Mouse (Mus musculus) CH12.LX (cell line): ENCODE results near the gene Nfia. TPM values are rescaled to one million over a fixed set of nuclear protein-coding genes. Genes with fewer than 3 reads are reported as not detected.

Experiments
- DNase-seq: peaks from one replicate; pipeline ENCODE4 v3.0.0-alpha.2; 2013; ENCODE audit errors: extremely low read depth
- H3K27ac ChIP-seq: 2 replicates; pipeline ENCODE4 v1.5.1; 2012; ENCODE audit warnings: low read depth, mild to moderate bottlenecking, control low read depth, moderate library complexity; ENCODE audit not compliant: insufficient read depth
- H3K27me3 ChIP-seq: replicated peaks from 2 replicates; pipeline ENCODE3; 2012; ENCODE audit warnings: inconsistent platforms
- H3K36me3 ChIP-seq, 2 experiments: replicated peaks in 1 of 2; 2 replicates each; pipeline versions ENCODE3 to v1.6.1; 2012; ENCODE audit warnings: inconsistent platforms in 1 of 2, low read length in 1 of 2, mild to moderate bottlenecking in 1 of 2, mixed read lengths in 1 of 2, moderate library complexity in 1 of 2; ENCODE audit not compliant: control insufficient read depth in 1 of 2, insufficient read depth in 1 of 2
- H3K4me1 ChIP-seq, 2 experiments: 2 replicates each; pipeline ENCODE4 v1.6.1; 2012; ENCODE audit warnings: inconsistent platforms in 1 of 2, moderate library complexity in 1 of 2; ENCODE audit not compliant: insufficient read depth in 2 of 2, control insufficient read depth in 1 of 2
- H3K4me2 ChIP-seq: 2 replicates; pipeline ENCODE4 v1.6.1; 2012; ENCODE audit warnings: low read depth, mild to moderate bottlenecking, control low read depth; ENCODE audit not compliant: poor library complexity, insufficient read depth, severe bottlenecking
- H3K4me3 ChIP-seq, 3 experiments: fragments of 150-350 bp in 1 of 3; sonication (generic) in 1 of 3; replicated peaks in 1 of 3; 2 replicates each; pipeline versions ENCODE3 to v1.5.1; 2011 to 2012; ENCODE audit warnings: low read depth in 2 of 3, low read length in 2 of 3, mild to moderate bottlenecking in 2 of 3, moderate library complexity in 2 of 3, control low read depth in 1 of 3, improper control_type of control experiment in 1 of 3, inconsistent platforms in 1 of 3, mixed read lengths in 1 of 3; ENCODE audit not compliant: poor library complexity in 1 of 3
- H3K79me2 ChIP-seq: replicated peaks from 2 replicates; pipeline ENCODE4 v1.6.1; 2012; ENCODE audit warnings: mild to moderate bottlenecking, moderate library complexity; ENCODE audit not compliant: control insufficient read depth, poor library complexity, insufficient read depth, severe bottlenecking; ENCODE audit errors: extremely low read depth
- H3K9ac ChIP-seq: 2 replicates; pipeline ENCODE4 v1.6.1; 2012; ENCODE audit warnings: low read depth, mild to moderate bottlenecking, control low read depth, moderate library complexity; ENCODE audit not compliant: insufficient read depth
- H3K9me3 ChIP-seq: replicated peaks from 2 replicates; pipeline ENCODE3; 2012; ENCODE audit warnings: low read length, inconsistent platforms, mixed read lengths
- CHD1 ChIP-seq: IDR thresholded peaks from 2 replicates; pipeline ENCODE4 v1.6.1; 2012; ENCODE audit warnings: low read depth, low read length, improper control_type of control experiment, inconsistent platforms
- CHD2 ChIP-seq: IDR thresholded peaks from 2 replicates; pipeline ENCODE4 v1.6.1; 2011; ENCODE audit warnings: low read length, improper control_type of control experiment
- CTCF ChIP-seq, 2 experiments: IDR thresholded peaks in 1 of 2; conservative IDR thresholded peaks in 1 of 2; 2 replicates each; pipeline ENCODE4 v1.5.1; 2011 to 2012; ENCODE audit warnings: low read depth in 2 of 2, low read length in 2 of 2, improper control_type of control experiment in 1 of 2, inconsistent platforms in 1 of 2, mild to moderate bottlenecking in 1 of 2, moderate library complexity in 1 of 2
- E2F4 ChIP-seq: IDR thresholded peaks from 2 replicates; pipeline ENCODE4 v1.6.1; 2011; ENCODE audit warnings: low read depth, low read length, improper control_type of control experiment; ENCODE audit not compliant: insufficient replicate concordance
- GABPA ChIP-seq: IDR thresholded peaks from 2 replicates; pipeline ENCODE4 v1.6.1; 2012; ENCODE audit warnings: low read depth, low read length, improper control_type of control experiment, inconsistent platforms; ENCODE audit not compliant: insufficient replicate concordance
- HCFC1 ChIP-seq: IDR thresholded peaks from 2 replicates; pipeline ENCODE4 v1.6.1; 2012; ENCODE audit warnings: low read depth, mild to moderate bottlenecking, inconsistent platforms, low read length, improper control_type of control experiment
- IRF4 ChIP-seq: IDR thresholded peaks from 2 replicates; pipeline ENCODE4 v1.6.1; 2014; ENCODE audit warnings: low read depth, mild to moderate bottlenecking, inconsistent platforms, low read length, improper control_type of control experiment
- JUN ChIP-seq: IDR thresholded peaks from 2 replicates; pipeline ENCODE4 v1.6.1; 2011; ENCODE audit warnings: low read depth, mild to moderate bottlenecking, low read length, improper control_type of control experiment, moderate library complexity; ENCODE audit not compliant: insufficient read depth
- JUND ChIP-seq: conservative IDR thresholded peaks from 2 replicates; pipeline ENCODE4 v1.6.1; 2011; ENCODE audit warnings: low read depth, low read length, improper control_type of control experiment
- MXI1 ChIP-seq: IDR thresholded peaks from 2 replicates; pipeline ENCODE4 v1.6.1; 2011; ENCODE audit warnings: mild to moderate bottlenecking, low read depth, low read length, improper control_type of control experiment
- NELFE ChIP-seq: IDR thresholded peaks from 2 replicates; pipeline ENCODE4 v1.6.1; 2011; ENCODE audit warnings: low read depth, low read length, improper control_type of control experiment
- PAX5 ChIP-seq: IDR thresholded peaks from 2 replicates; pipeline ENCODE4 v1.6.1; 2012; ENCODE audit warnings: low read length, inconsistent platforms, mixed read lengths
- RCOR1 ChIP-seq: conservative IDR thresholded peaks from 2 replicates; pipeline ENCODE4 v1.6.1; 2012; ENCODE audit warnings: low read depth, mild to moderate bottlenecking, inconsistent platforms, low read length, improper control_type of control experiment
- TBP ChIP-seq: conservative IDR thresholded peaks from 2 replicates; pipeline ENCODE4 v1.6.1; 2011; ENCODE audit warnings: low read depth, low read length, improper control_type of control experiment
- USF1 ChIP-seq: IDR thresholded peaks from 2 replicates; pipeline ENCODE4 v1.6.1; 2014; ENCODE audit warnings: low read depth, mild to moderate bottlenecking, inconsistent platforms, low read length, improper control_type of control experiment
- USF2 ChIP-seq: conservative IDR thresholded peaks from 2 replicates; pipeline ENCODE4 v1.6.1; 2011; ENCODE audit warnings: low read depth, low read length, improper control_type of control experiment
- ZC3H11A ChIP-seq: IDR thresholded peaks from 2 replicates; pipeline ENCODE4 v1.6.1; 2012; ENCODE audit warnings: low read depth, mild to moderate bottlenecking, inconsistent platforms, low read length, improper control_type of control experiment
- ZKSCAN1 ChIP-seq: IDR thresholded peaks from 2 replicates; pipeline ENCODE4 v1.6.1; 2012; ENCODE audit warnings: low read depth, inconsistent platforms, low read length, improper control_type of control experiment, borderline replicate concordance
- ZNF384 ChIP-seq: IDR thresholded peaks from 2 replicates; pipeline ENCODE4 v1.6.1; 2012; ENCODE audit warnings: low read depth, low read length, improper control_type of control experiment, inconsistent platforms
- dilution Hi-C: fragments of 300-500 bp; cut with MboI; formaldehyde crosslinking; loops from 2 replicates; pipeline ENCODE4 v1.14.3; 2020; ENCODE audit warnings: low sequenced_read_pairs; ENCODE audit not compliant: extremely low pct_unique_long_range_greater_than_20kb, extremely low pct_ligation_motif_present
- in situ Hi-C: fragments of 300-500 bp; cut with MboI; formaldehyde crosslinking; loops from 3 replicates; pipeline ENCODE4 v1.14.3; 2019; ENCODE audit warnings: low sequenced_read_pairs, low pct_ligation_motif_present, low pct_unique_long_range_greater_than_20kb, mixed read lengths
- polyA plus RNA-seq: library from polyadenylated mRNA; unstranded; fragments of >175 nt; gene quantifications from 2 replicates; pipeline ENCODE4 v1.2.1, GENCODE M21; 2012; ENCODE audit warnings: low read depth; ENCODE audit not compliant: insufficient read length
- total RNA-seq, 2 experiments: library from RNA; depleted of rRNA; stranded (reverse); fragments of 300-350 nt in 1 of 2; fragments of >200 nt in 1 of 2; gene quantifications; 2 replicates each; pipeline ENCODE4 v1.2.3; 2012 to 2014

Nfia gene
- total and polyA plus RNA-seq, 3 experiments, result not detected

DNA sequence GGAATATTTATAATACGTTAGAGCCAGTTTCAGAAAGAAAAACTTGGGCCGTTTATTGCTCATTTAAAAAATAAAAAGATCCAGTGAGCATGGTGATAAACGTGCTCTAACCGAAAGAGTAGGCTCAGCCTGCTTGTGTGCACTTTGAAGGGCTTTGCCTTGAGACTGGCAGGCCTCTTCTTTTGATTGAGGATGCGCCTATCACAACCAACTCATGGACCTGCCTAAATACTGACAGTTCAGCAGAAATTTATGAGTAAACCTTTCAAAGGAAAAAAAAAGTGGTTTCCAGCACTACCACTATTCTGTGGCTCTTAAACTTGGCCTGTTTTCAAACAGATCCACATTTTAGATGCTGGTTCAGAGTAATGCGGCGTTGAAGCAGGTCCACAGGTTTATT lies 7.5 kb downstream of the Nfia start:
- H3K9ac ChIP-seq, result no peak overlapping the region
- dilution Hi-C loops (no loop called here), in situ Hi-C loops (no loop called here)

DNA sequence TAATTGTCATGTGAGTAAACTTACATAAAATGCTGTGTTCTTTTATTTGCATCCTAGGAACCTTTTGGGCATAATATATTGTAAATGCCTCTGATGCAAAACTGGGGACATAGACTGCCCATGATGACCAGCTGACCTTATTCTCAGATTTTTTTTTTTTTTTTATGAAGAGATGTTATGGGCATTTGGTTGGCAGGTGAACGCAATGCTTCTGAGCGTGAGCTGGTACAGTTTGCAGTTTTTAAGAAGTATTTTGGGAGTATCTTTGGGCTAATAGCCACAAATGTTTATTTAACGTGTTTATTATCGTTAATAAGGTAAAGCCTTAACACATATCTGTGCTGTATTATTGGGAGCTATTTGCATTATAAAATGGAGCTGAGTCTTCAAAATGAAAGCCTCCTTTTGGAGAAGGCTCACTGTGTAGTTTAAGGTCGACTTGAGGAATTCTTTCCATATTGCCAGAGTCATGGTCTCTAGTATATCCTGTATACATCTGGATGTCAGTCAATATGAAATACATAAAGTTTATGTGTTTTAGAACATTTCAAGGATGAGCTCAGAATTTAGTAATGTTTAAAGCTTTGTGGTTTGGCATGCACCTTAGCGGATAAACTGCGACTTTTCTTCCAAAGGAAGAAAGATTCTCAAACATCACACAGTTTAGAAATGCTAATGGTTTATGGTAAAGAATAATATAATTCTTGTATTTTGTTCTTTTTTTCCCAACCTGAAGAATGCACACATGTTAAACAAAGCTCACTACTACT lies 8.3 kb downstream of the Nfia start:
- Histone ChIP-seq H3K4me1 (no peaks in the 10 kb centered on the region), H3K9me3 (peaks cover 55% of the 10 kb centered on the region), H3K27ac (no peak overlapping the region), H3K79me2 (no peaks in the 10 kb centered on the region), H3K9ac (no peak overlapping the region), H3K4me2 (no peak overlapping the region), H3K4me3 (no peak overlapping the region), H3K36me3 (no peaks in the 10 kb centered on the region), H3K27me3 (no peaks in the 10 kb centered on the region)
- TF ChIP-seq PAX5 (no peak), ZNF384 (no peak), CTCF (conservative IDR thresholded peaks at IDR 0.05 in 1 of 2, IDR thresholded peaks at IDR 0.05 in 1 of 2; ENCODE audit: low read depth in 2 of 2, low read length in 2 of 2) (no peak), ZC3H11A (no peak), USF2 (no peak), ZKSCAN1 (no peak), CHD2 (no peak), JUND (no peak), GABPA (no peak), MXI1 (no peak), NELFE (no peak), JUN (no peak)
- dilution Hi-C loops (no loop called here), in situ Hi-C loops (no loop called here)
- no peak for DNase-seq

More for the DNA sequence above, 7.5 kb downstream of the Nfia start:
- no peak for TF ChIP-seq CHD1
- TF ChIP-seq E2F4, result no peak
- no peak for TF ChIP-seq RCOR1
- TF ChIP-seq HCFC1, result no peak
- TF ChIP-seq JUN, result no peak
- TF ChIP-seq TBP, result no peak
- TF ChIP-seq IRF4, result no peak
- TF ChIP-seq USF1, result no peak
- Histone ChIP-seq H3K27me3 (no peaks in the 10 kb centered on the region), H3K9me3 (peaks cover 52% of the 10 kb centered on the region), H3K79me2 (no peaks in the 10 kb centered on the region), H3K4me1 (no peaks in the 10 kb centered on the region), H3K4me2 (no peak overlapping the region), H3K27ac (no peak overlapping the region), H3K36me3 (no peaks in the 10 kb centered on the region), H3K4me3 (no peak overlapping the region)
- DNase-seq, result no peak
